Mouse (Mus musculus) 3T3-L1 (cell line): Measurements from ENCODE around the gene Mrps33.

Source experiments
- DNase-seq: peaks from one replicate; pipeline ENCODE4 v3.0.0-alpha.2; 2015; ENCODE audit warnings: low read depth, low spot score

The Mrps33 gene

GRCm38 (mm10) chr6:39780857-39781666 lies 29.7 kb downstream of the Mrps33 start:
- DNase-seq, result no peak

- no peak for DNase-seq
Observed at GRCm38 (mm10) chr6:39778506-39778905, 32.3 kb downstream of the Mrps33 start.

- DNase-seq, result no peak
Observed at GRCm38 (mm10) chr6:39776275-39776674, 34.5 kb downstream of the Mrps33 start.

GRCm38 (mm10) chr6:39775029-39775428 lies 35.8 kb downstream of the Mrps33 start:
- DNase-seq, result no peak

- no peak for DNase-seq
Observed at GRCm38 (mm10) chr6:39757229-39757628, 53.6 kb downstream of the Mrps33 start.
